Mouse (Mus musculus): ENCODE data around the gene Cdc123. TPM values are rescaled to one million over a fixed set of nuclear protein-coding genes. Genes with fewer than 3 reads are reported as not detected.

The Cdc123 gene
- total and polyA plus RNA-seq, 2 experiments from 2014 or later = 72.9 to 233 TPM

GRCm38 (mm10) chr2:5867681-5868080 is 22.7 kb upstream of the Cdc123 start:
- ATAC-seq (ENCODE audit: low FRiP score) = no peak
- H3K4me3 ChIP-seq (ENCODE audit: low read depth, low read length) = no peak overlapping the region
- H3K36me3 ChIP-seq (ENCODE audit: insufficient read depth, low read length) = peaks cover 42% of the 10 kb centered on the region

GRCm38 (mm10) chr2:5862834-5863233 is 17.9 kb upstream of the Cdc123 start, which contains the start of gene Gm13199:
Gene Gm13199 (minus strand): TSS chr2:5862934.
- no peak for TF ChIP-seq CTCF (IDR thresholded peaks at IDR 0.05)
- Histone ChIP-seq H3K27ac (ENCODE audit: low read depth, low read length) (no peak within 1 kb of the TSS), H3K4me1 (ENCODE audit: insufficient read depth, low read length) (no peaks in the 10 kb centered on the region), H3K9me3 (ENCODE audit: low read length) (no peaks in the 10 kb centered on the region), H3K36me3 (ENCODE audit: insufficient read depth, low read length) (peaks cover 27% of the 10 kb centered on the region), H3K4me3 (ENCODE audit: low read depth, low read length) (no peak within 1 kb of the TSS), H3K4me2 (ENCODE audit: low read depth, low read length, poor library complexity, severe bottlenecking) (no peak within 1 kb of the TSS), H3K27me3 (ENCODE audit: insufficient read depth, low read length) (no peaks in the 10 kb centered on the region), H3K9ac (replicated peaks; ENCODE audit: low read length, poor library complexity, severe bottlenecking) (no peak within 1 kb of the TSS)
- WGBS = 97% methylated on average over 3 of the region's 3 CpGs
- DNase-seq (ENCODE audit: low spot score) = no peak
- ATAC-seq (ENCODE audit: low FRiP score) = no peak

More at GRCm38 (mm10) chr2:5867681-5868080, 22.7 kb upstream of the Cdc123 start:
- WGBS = 91% methylated on average over 2 of the region's 2 CpGs
- Histone ChIP-seq H3K27me3 (ENCODE audit: insufficient read depth, low read length) (no peaks in the 10 kb centered on the region), H3K27ac (ENCODE audit: low read depth, low read length) (no peak overlapping the region), H3K4me2 (ENCODE audit: low read depth, low read length, poor library complexity, severe bottlenecking) (no peak overlapping the region), H3K4me1 (ENCODE audit: insufficient read depth, low read length) (no peaks in the 10 kb centered on the region), H3K9ac (replicated peaks; ENCODE audit: low read length, poor library complexity, severe bottlenecking) (no peak overlapping the region), H3K9me3 (ENCODE audit: low read length) (no peaks in the 10 kb centered on the region)
- DNase-seq (ENCODE audit: low spot score) = no peak
- no peak for TF ChIP-seq CTCF (IDR thresholded peaks at IDR 0.05)

- no peak for TF ChIP-seq CTCF (IDR thresholded peaks at IDR 0.05)
- Histone ChIP-seq H3K4me1 (ENCODE audit: insufficient read depth, low read length) (no peaks in the 10 kb centered on the region), H3K9ac (replicated peaks; ENCODE audit: low read length, poor library complexity, severe bottlenecking) (no peak overlapping the region), H3K27me3 (ENCODE audit: insufficient read depth, low read length) (no peaks in the 10 kb centered on the region), H3K4me3 (ENCODE audit: low read depth, low read length) (no peak overlapping the region), H3K4me2 (ENCODE audit: low read depth, low read length, poor library complexity, severe bottlenecking) (no peak overlapping the region), H3K9me3 (ENCODE audit: low read length) (no peaks in the 10 kb centered on the region), H3K36me3 (ENCODE audit: insufficient read depth, low read length) (peaks cover 7% of the 10 kb centered on the region; the same call in 1 of the 2 replicates), H3K27ac (ENCODE audit: low read depth, low read length) (no peak overlapping the region)
- no peak for DNase-seq (ENCODE audit: low spot score)
- 91% methylated on average over 5 of the region's 5 CpGs for WGBS
- ATAC-seq (ENCODE audit: low FRiP score) = no peak
These were observed 6.9 kb upstream of the Cdc123 start for GRCm38 (mm10) chr2:5851866-5852265.

GRCm38 (mm10) chr2:5851116-5851515 is 6.2 kb upstream of the Cdc123 start:
- Histone ChIP-seq H3K36me3 (ENCODE audit: insufficient read depth, low read length) (peaks cover 6% of the 10 kb centered on the region; the same call in 1 of the 2 replicates), H3K9ac (replicated peaks; ENCODE audit: low read length, poor library complexity, severe bottlenecking) (no peak overlapping the region), H3K4me3 (ENCODE audit: low read depth, low read length) (no peak overlapping the region), H3K4me1 (ENCODE audit: insufficient read depth, low read length) (no peaks in the 10 kb centered on the region), H3K27me3 (ENCODE audit: insufficient read depth, low read length) (no peaks in the 10 kb centered on the region), H3K27ac (ENCODE audit: low read depth, low read length) (no peak overlapping the region), H3K4me2 (ENCODE audit: low read depth, low read length, poor library complexity, severe bottlenecking) (no peak overlapping the region), H3K9me3 (ENCODE audit: low read length) (no peaks in the 10 kb centered on the region)
- DNase-seq (ENCODE audit: low spot score) (no peak), ATAC-seq (ENCODE audit: low FRiP score) (no peak)
- 93% methylated on average over 9 of the region's 9 CpGs for WGBS
- TF ChIP-seq CTCF (IDR thresholded peaks at IDR 0.05) = no peak

GRCm38 (mm10) chr2:5845826-5846225 is 862 bp upstream of the Cdc123 start:
- Histone ChIP-seq H3K36me3 (ENCODE audit: insufficient read depth, low read length) (peaks cover 10% of the 10 kb centered on the region), H3K9me3 (ENCODE audit: low read length) (no peaks in the 10 kb centered on the region), H3K27me3 (ENCODE audit: insufficient read depth, low read length) (no peaks in the 10 kb centered on the region), H3K9ac (replicated peaks; ENCODE audit: low read length, poor library complexity, severe bottlenecking) (no peak overlapping the region; the same call in 1 of the 2 replicates), H3K4me2 (ENCODE audit: low read depth, low read length, poor library complexity, severe bottlenecking) (peak overlapping the region; percentile 49), H3K4me3 (ENCODE audit: low read depth, low read length) (peak overlapping the region; percentile 75), H3K4me1 (ENCODE audit: insufficient read depth, low read length) (no peaks in the 10 kb centered on the region), H3K27ac (ENCODE audit: low read depth, low read length) (no peak overlapping the region)
- 38% methylated on average over 4 of the region's 4 CpGs for WGBS
- DNase-seq (ENCODE audit: low spot score) (no peak), ATAC-seq (ENCODE audit: low FRiP score) (no peak)
- no peak for TF ChIP-seq CTCF (IDR thresholded peaks at IDR 0.05)

GRCm38 (mm10) chr2:5844181-5844872 is 637 bp downstream of the Cdc123 start:
- TF ChIP-seq CTCF (IDR thresholded peaks at IDR 0.05) = peak; percentile 15; the same call in 1 of the 2 replicates
- peak overlapping the region; percentile 75 for H3K4me3 ChIP-seq (ENCODE audit: low read depth, low read length)
- H3K36me3 ChIP-seq (ENCODE audit: insufficient read depth, low read length) = peaks cover 17% of the 10 kb centered on the region
- 5% methylated on average over 23 of the region's 23 CpGs for WGBS
- peak overlapping the region; percentile 96 for H3K27ac ChIP-seq (ENCODE audit: low read depth, low read length)
- H3K9ac ChIP-seq (replicated peaks; ENCODE audit: low read length, poor library complexity, severe bottlenecking) = peak overlapping the region; percentile 81
- DNase-seq (ENCODE audit: low spot score) = no peak
- peak; percentile 42 for ATAC-seq (ENCODE audit: low FRiP score)
- no peaks in the 10 kb centered on the region for H3K27me3 ChIP-seq (ENCODE audit: insufficient read depth, low read length)
- H3K9me3 ChIP-seq (ENCODE audit: low read length) = no peaks in the 10 kb centered on the region
- no peaks in the 10 kb centered on the region for H3K4me1 ChIP-seq (ENCODE audit: insufficient read depth, low read length)
- peak overlapping the region; percentile 64 for H3K4me2 ChIP-seq (ENCODE audit: low read depth, low read length, poor library complexity, severe bottlenecking)

All from midbrain, postnatal 0 days (tissue).